Mouse (Mus musculus): ENCODE data around the gene Gm340.

- TF ChIP-seq CTCF (IDR thresholded peaks at IDR 0.05; ENCODE audit: insufficient read depth, low read depth, low read length) (no peak), POLR2A (IDR thresholded peaks at IDR 0.05; ENCODE audit: insufficient read depth, low read depth, low read length) (no peak)
Measured at GRCm38 (mm10) chr19:41577576-41577975, 4.6 kb upstream of the Gm340 start.

Measured in olfactory bulb, adult 2 months (tissue).